Mouse (Mus musculus): ENCODE data around the gene Zc3h12a. TPM values are rescaled to one million over a fixed set of nuclear protein-coding genes. Genes with fewer than 3 reads are reported as not detected.

Gene Zc3h12a
- polyA plus RNA-seq, 2 experiments, result 1.4 to 3.0 TPM

GRCm38 (mm10) chr4:125160951-125161331 is 33.3 kb upstream of the Zc3h12a start:
- WGBS, result 73% methylated on average over 10 of the region's 10 CpGs
- H3K4me2 ChIP-seq (replicated peaks; ENCODE audit: low read depth, low read length, severe bottlenecking), result 0 out of 2 replicates have a peak overlapping the region, but pooled peaks have one; percentile 29
- no peak for DNase-seq (ENCODE audit: low spot score)
- no peak overlapping the region for H3K9ac ChIP-seq (ENCODE audit: low read depth, low read length, severe bottlenecking)
- ATAC-seq (ENCODE audit: low FRiP score, low read depth), result no peak
- no peaks in the 10 kb centered on the region for H3K36me3 ChIP-seq (ENCODE audit: control insufficient read depth, insufficient read depth, low read length)
- H3K4me3 ChIP-seq (replicated peaks; ENCODE audit: low read length), result no peak overlapping the region
- no peak for TF ChIP-seq POLR2A (IDR thresholded peaks at IDR 0.05; ENCODE audit: borderline replicate concordance, extremely low read depth, insufficient read depth, insufficient read length)
- H3K27ac ChIP-seq (replicated peaks; ENCODE audit: low read depth, low read length), result no peak overlapping the region
- no peaks in the 10 kb centered on the region for H3K27me3 ChIP-seq (ENCODE audit: control insufficient read depth, insufficient read depth, low read length)
- no peaks in the 10 kb centered on the region for H3K4me1 ChIP-seq (ENCODE audit: control insufficient read depth, insufficient read depth, low read length)
- no peaks in the 10 kb centered on the region for H3K9me3 ChIP-seq (ENCODE audit: control insufficient read depth, low read length)

GRCm38 (mm10) chr4:125160320-125160950 is 32.8 kb upstream of the Zc3h12a start:
- H3K9ac ChIP-seq (ENCODE audit: low read depth, low read length, severe bottlenecking), result peak overlapping the region; percentile 32; the same call in 1 of the 2 replicates

GRCm38 (mm10) chr4:125158581-125159317 is 31.1 kb upstream of the Zc3h12a start:
- TF ChIP-seq POLR2A (IDR thresholded peaks at IDR 0.05; ENCODE audit: borderline replicate concordance, extremely low read depth, insufficient read depth, insufficient read length), result no peak
- H3K4me2 ChIP-seq (replicated peaks; ENCODE audit: low read depth, low read length, severe bottlenecking), result no peak overlapping the region
- H3K4me1 ChIP-seq (ENCODE audit: control insufficient read depth, insufficient read depth, low read length), result no peaks in the 10 kb centered on the region
- no peak overlapping the region for H3K27ac ChIP-seq (replicated peaks; ENCODE audit: low read depth, low read length)
- no peaks in the 10 kb centered on the region for H3K9me3 ChIP-seq (ENCODE audit: control insufficient read depth, low read length)
- no peaks in the 10 kb centered on the region for H3K36me3 ChIP-seq (ENCODE audit: control insufficient read depth, insufficient read depth, low read length)
- ATAC-seq (ENCODE audit: low FRiP score, low read depth), result no peak
- no peak overlapping the region for H3K9ac ChIP-seq (ENCODE audit: low read depth, low read length, severe bottlenecking)
- 56% methylated on average over 20 of the region's 20 CpGs for WGBS
- H3K4me3 ChIP-seq (replicated peaks; ENCODE audit: low read length), result no peak overlapping the region
- peak; percentile 15 for DNase-seq (ENCODE audit: low spot score)
- no peaks in the 10 kb centered on the region for H3K27me3 ChIP-seq (ENCODE audit: control insufficient read depth, insufficient read depth, low read length)

More at GRCm38 (mm10) chr4:125160320-125160950, 32.8 kb upstream of the Zc3h12a start:
- ATAC-seq (ENCODE audit: low FRiP score, low read depth) (no peak; the same call in 1 of the 2 replicates), DNase-seq (ENCODE audit: low spot score) (peak; percentile 70)
- no peaks in the 10 kb centered on the region for H3K27me3 ChIP-seq (ENCODE audit: control insufficient read depth, insufficient read depth, low read length)
- no peak overlapping the region for H3K27ac ChIP-seq (replicated peaks; ENCODE audit: low read depth, low read length)
- H3K4me1 ChIP-seq (ENCODE audit: control insufficient read depth, insufficient read depth, low read length), result no peaks in the 10 kb centered on the region
- H3K36me3 ChIP-seq (ENCODE audit: control insufficient read depth, insufficient read depth, low read length), result no peaks in the 10 kb centered on the region
- TF ChIP-seq POLR2A (IDR thresholded peaks at IDR 0.05; ENCODE audit: borderline replicate concordance, extremely low read depth, insufficient read depth, insufficient read length), result no peak
- H3K4me2 ChIP-seq (replicated peaks; ENCODE audit: low read depth, low read length, severe bottlenecking), result peak overlapping the region; percentile 29; the same call in 1 of the 2 replicates
- no peaks in the 10 kb centered on the region for H3K9me3 ChIP-seq (ENCODE audit: control insufficient read depth, low read length)
- H3K4me3 ChIP-seq (replicated peaks; ENCODE audit: low read length), result no peak overlapping the region
- 5% methylated on average over 19 of the region's 19 CpGs for WGBS

- 74% methylated on average over 2 of the region's 2 CpGs for WGBS
- Histone ChIP-seq H3K4me2 (replicated peaks; ENCODE audit: low read depth, low read length, severe bottlenecking) (no peak overlapping the region), H3K9me3 (ENCODE audit: control insufficient read depth, low read length) (no peaks in the 10 kb centered on the region), H3K4me1 (ENCODE audit: control insufficient read depth, insufficient read depth, low read length) (no peaks in the 10 kb centered on the region), H3K27me3 (ENCODE audit: control insufficient read depth, insufficient read depth, low read length) (no peaks in the 10 kb centered on the region), H3K4me3 (replicated peaks; ENCODE audit: low read length) (no peak overlapping the region), H3K9ac (ENCODE audit: low read depth, low read length, severe bottlenecking) (no peak overlapping the region), H3K36me3 (ENCODE audit: control insufficient read depth, insufficient read depth, low read length) (no peaks in the 10 kb centered on the region), H3K27ac (replicated peaks; ENCODE audit: low read depth, low read length) (no peak overlapping the region)
- ATAC-seq (ENCODE audit: low FRiP score, low read depth) (no peak), DNase-seq (ENCODE audit: low spot score) (no peak)
- TF ChIP-seq POLR2A (IDR thresholded peaks at IDR 0.05; ENCODE audit: borderline replicate concordance, extremely low read depth, insufficient read depth, insufficient read length), result no peak
These were observed 30.4 kb upstream of the Zc3h12a start for GRCm38 (mm10) chr4:125158081-125158480.

GRCm38 (mm10) chr4:125157322-125157721 is 29.7 kb upstream of the Zc3h12a start:
- 48% methylated on average over 3 of the region's 3 CpGs for WGBS
- Histone ChIP-seq H3K9ac (ENCODE audit: low read depth, low read length, severe bottlenecking) (no peak overlapping the region), H3K27ac (replicated peaks; ENCODE audit: low read depth, low read length) (no peak overlapping the region), H3K4me3 (replicated peaks; ENCODE audit: low read length) (no peak overlapping the region), H3K27me3 (ENCODE audit: control insufficient read depth, insufficient read depth, low read length) (no peaks in the 10 kb centered on the region), H3K9me3 (ENCODE audit: control insufficient read depth, low read length) (no peaks in the 10 kb centered on the region), H3K4me1 (ENCODE audit: control insufficient read depth, insufficient read depth, low read length) (no peaks in the 10 kb centered on the region), H3K4me2 (replicated peaks; ENCODE audit: low read depth, low read length, severe bottlenecking) (no peak overlapping the region), H3K36me3 (ENCODE audit: control insufficient read depth, insufficient read depth, low read length) (no peaks in the 10 kb centered on the region)
- no peak for DNase-seq (ENCODE audit: low spot score)
- ATAC-seq (ENCODE audit: low FRiP score, low read depth), result no peak
- no peak for TF ChIP-seq POLR2A (IDR thresholded peaks at IDR 0.05; ENCODE audit: borderline replicate concordance, extremely low read depth, insufficient read depth, insufficient read length)

Measured in limb, embryonic 14.5 days (tissue).